Mouse (Mus musculus): ENCODE results near the gene Usp33.

DNA sequence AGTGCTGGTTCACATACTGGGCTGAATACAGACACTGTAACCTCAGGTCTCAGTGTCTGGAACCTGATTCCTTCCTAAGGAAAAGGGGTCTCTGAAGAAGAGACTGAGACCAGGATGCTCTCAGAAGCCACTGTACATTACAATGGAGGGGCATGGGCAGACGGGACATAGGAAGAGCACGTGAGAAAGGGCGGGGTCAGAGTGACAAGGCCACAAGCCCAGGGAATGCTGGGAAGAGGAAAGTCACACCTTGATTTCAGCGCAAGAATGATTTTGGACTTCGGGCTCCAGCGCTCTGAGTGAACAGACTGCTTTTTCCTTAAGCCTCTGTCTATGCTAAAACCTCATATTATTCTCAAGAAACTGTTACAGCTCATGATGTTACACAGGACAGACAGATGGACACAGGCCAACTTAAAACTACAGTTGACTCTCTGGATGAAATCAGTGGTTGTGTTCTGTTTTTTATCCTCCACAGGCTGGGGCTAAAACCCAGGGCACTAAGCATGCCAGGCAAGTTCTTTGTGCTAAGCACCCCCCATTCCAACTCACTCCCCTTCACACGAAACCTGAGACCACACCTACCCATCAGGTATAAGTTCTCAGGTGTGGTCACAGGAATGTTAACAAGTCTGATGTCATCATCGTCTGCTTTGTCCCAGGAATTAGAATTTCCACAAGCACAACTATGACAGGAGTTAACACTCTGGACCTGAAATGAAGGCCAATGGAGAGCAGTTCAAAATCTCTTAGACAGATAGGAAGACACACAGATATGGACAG lies 24.3 kb upstream of the Usp33 start:
- TF ChIP-seq POLR2A (IDR thresholded peaks at IDR 0.05; ENCODE audit: borderline replicate concordance, insufficient read depth, low read length), result no peak
- no peak for TF ChIP-seq CTCF (IDR thresholded peaks at IDR 0.05; ENCODE audit: borderline replicate concordance, insufficient read depth, low read depth, low read length)

All from cerebellum, adult 2 months (tissue).